Mouse (Mus musculus): ENCODE data around the gene Try4.
"Not testable (repeated sequence)": the region's sequence is repeated elsewhere in the genome, so short reads cannot be mapped to it uniquely, and the experiment has no call there.

Try4 gene

DNA sequence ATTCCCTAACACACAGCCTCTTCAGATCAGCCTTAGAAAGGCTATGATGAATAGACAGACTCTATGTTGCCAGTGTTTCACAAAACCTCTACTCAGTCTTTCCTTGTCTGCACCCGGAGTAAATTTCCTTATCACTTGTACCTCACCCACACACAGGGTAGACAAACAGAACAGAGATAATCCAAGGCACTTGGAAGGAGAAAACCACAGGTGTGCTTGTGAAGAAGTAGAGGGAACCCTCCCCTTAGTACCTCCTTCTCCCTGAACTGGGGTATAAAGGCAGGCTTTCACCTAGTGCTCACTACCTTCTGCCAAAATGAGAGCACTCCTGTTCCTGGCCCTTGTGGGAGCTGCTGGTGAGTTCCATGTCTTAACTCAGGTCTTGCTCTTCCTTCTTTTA lies at the start of gene Try4:
Try4 (plus strand) TSS at position 301 of the 400 bp plus-strand sequence.
- DNase-seq (ENCODE audit: low read depth, low spot score) = no peak

DNA sequence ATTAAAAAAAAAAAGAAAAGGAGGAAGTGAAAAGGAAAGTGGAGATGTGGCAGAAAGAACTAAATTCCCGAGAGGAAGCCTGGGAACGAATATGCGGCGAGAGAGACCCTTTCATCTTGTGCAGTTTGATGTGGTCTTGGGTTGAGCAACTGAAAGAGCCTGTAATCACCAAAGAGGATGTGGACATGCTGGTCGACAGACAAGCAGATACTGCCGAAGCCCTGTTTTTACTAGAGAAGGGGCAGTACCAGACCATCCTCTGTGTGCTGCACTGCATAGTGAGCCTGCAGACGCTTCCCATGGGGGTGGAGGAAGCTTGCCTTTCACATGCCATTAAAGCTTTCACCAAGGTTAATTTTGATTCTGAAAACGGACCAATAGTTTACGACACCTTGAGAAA lies 48.8 kb upstream of the Try4 start:
- not testable (repeated sequence) for DNase-seq (ENCODE audit: low read depth, low spot score)

DNA sequence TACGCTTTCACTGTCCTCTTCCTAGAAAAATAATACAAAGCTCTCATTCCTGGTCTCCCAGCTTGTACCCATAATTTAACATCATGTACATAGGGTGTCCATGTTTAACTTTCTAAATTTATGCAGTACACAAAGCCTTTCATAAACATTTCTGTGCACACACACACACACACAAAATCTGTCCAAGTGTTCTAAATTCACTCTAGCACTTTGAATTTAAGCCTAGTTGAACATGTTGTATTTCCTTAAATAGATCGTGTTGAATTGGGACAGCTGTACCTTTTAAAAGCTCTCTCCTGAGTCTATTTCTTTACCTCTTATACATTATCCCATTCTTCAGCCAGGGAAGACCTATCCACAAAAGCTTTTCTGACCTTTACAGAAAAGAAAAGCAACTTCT lies 45.6 kb upstream of the Try4 start:
- no peak for DNase-seq (ENCODE audit: low read depth, low spot score)

DNA sequence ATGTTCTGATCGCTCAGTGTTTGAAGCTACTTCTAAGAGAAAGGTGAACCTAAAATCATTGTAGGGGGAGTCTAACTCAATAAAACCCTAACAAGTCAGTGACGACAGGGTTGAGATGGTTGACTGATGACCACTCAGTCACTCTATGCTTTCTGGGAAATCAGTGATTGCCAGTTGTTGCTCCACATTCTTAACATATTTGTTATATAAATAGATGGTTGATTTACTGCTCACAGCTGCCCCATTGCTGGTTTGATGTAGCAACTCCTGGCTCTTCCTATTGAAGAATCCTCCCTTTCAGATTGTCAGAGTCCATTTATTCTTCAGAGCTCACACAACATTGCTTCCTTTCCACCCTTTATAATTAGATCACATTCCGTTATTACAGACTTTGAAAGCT lies 44.6 kb upstream of the Try4 start:
- DNase-seq (ENCODE audit: low read depth, low spot score) = no peak

DNA sequence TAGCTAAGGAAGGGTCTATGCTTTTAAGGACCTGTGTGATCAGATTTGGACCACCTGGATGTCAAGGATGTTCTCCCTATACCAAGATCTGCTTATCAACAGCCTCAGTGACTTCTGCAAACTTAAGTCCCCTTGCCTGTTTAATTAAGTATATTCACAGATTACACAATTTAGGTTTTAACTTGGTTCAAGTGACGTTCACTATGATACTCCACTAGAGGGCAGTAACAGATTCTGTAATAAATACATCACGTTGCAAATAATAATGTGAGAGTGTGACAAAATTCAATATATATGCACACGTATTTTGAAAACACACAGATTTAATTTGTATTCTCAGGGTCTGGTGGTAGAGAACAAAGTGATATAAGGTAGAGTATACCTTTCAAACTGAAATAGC lies 39.3 kb upstream of the Try4 start:
- no peak for DNase-seq (ENCODE audit: low read depth, low spot score)

DNA sequence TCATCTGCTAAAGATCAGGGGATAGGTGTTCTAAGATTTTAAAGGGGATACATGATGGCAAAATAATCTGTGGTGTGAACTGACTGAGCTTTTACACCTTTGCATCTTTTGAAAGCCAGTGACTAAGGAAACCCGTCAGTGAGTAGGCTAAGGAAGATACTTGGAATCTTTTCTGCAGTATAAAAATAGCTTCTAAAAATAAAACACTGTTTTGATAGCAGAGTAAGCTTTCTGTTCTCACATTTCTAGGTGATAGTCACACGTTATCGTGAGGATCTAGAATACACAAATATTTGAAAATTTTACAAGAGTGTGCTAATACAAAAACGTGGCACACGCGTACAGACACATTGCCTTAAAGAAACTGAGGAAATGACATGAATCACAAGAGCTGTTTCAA lies 35.9 kb upstream of the Try4 start:
- DNase-seq (ENCODE audit: low read depth, low spot score) = no peak

DNA sequence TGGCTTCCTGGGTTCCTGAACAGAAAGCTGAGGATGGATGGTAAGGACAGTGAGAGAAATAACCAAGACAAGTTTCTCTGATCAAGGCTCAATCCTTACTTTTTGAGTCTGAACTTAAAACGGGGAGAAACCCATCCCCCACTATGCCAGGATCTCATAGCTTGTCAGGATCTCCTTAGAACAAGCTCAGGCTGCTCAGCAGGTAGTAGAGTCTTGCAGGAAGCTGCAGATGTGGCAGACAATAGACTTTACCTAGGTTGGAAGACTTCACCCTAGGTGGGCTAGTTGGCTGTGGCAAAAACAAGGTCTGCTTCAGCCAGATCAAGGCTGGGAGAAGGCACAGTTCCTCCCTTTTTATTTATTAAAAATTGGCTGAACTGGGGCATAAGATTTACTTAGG lies 3.8 kb upstream of the Try4 start:
- DNase-seq (ENCODE audit: low read depth, low spot score) = no peak

DNA sequence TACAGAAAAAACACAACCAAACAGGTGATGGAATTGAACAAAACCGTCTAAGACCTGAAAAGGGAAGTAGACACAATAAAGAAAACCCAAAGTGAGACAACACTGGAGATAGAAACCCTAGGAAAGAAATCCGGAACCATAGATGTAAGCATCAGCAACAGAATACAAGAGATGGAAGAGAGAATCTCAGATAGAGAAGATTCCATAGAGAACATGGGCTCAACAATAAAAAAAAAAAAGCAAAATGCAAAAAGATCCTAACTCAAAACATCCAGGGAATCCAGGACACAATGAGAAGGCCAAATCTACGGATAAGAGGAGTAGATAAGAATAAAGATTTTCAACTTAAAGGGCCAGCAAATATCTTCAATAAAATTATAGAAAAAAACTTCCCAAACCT lies 14.7 kb downstream of the Try4 start, which contains the start of gene Try5:
Try5 (minus strand) TSS at position 101 of the 400 bp plus-strand sequence.
- not testable (repeated sequence) for DNase-seq (ENCODE audit: low read depth, low spot score)

DNA sequence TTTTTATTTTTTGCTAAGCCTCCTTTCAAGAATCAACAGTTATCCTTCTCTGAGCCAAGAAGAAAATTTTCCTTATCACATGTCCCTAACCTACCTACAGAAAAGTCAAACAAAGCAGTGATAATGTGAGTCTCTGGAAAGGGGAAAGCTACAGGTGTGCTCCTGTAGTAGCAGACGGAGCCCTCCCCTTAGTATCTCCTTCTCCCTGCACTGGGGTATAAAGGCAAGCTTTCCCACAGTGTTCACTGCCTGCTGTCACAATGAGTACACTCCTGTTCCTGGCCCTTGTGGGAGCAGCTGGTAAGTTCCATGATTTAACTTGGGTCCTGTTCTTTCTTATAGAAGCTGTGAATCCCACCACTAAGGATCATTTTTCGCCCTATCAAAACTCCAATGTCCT lies 51.9 kb downstream of the Try4 start, which contains the start of gene Try10:
Try10 (plus strand) TSS at position 174 of the 400 bp plus-strand sequence.
- DNase-seq (ENCODE audit: low read depth, low spot score) = no peak

Measured in embryo, embryonic 11.5 days (tissue).